Mouse (Mus musculus): ENCODE measurements around the gene Lpar2. TPM values are rescaled to one million over a fixed set of nuclear protein-coding genes. Genes with fewer than 3 reads are reported as not detected.

Gene Lpar2
- polyA plus RNA-seq, 3 experiments from 2014 or later, result 0.18 to 0.77 (median 0.51) TPM

GRCm38 (mm10) chr8:69808094-69808863 lies 13.9 kb upstream of the Lpar2 start, which contains the start of gene Gmip:
Gmip (plus strand) TSS chr8:69808679.
- peak; percentile 94 for ATAC-seq

DNA sequence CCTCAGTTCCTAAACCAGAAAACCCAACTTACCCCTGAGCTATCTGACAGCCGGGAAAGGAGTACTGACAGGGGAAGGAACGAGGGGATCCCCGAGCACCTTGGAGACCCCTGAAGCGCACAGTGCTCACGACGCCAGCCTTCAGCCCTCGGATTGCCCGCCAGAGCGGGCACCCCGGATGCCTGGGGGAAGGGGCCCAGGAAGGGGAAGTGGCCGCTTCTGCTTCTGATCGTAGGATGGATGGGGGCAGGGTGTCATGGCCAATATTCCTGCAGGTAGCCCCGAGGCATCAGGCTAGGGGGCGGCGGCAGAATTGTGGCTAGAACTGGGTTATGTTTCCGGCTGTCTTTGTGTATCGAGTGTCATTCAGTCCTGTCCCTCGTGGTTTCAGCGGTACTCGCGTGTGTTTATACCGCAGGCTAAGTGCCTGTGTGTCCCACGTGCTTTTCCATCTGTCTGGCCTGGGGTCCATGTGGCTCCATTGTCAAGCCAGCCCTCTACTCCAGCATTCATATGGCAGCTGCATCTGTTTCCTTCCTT lies 13.3 kb upstream of the Lpar2 start:
- peak; percentile 64 for ATAC-seq

DNA sequence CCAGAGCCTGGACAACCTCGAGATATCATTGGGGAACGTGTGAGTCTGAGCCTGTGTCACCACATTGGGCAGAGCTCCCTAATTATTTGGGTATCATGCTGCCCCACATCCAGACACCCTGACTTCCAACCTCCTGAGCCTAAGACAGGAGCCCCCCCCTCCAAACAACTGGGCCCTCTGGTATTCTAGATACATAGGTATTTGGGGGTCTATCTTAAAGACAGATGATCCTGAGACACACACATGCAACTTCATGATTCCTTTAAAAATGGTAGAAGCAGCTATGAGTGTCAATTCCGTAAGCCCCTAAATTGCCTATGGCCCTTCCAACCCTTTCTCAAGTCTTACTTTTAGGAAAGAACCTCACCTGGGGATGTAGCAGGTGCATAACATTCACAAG lies 12.4 kb upstream of the Lpar2 start:
- ATAC-seq, result no peak

DNA sequence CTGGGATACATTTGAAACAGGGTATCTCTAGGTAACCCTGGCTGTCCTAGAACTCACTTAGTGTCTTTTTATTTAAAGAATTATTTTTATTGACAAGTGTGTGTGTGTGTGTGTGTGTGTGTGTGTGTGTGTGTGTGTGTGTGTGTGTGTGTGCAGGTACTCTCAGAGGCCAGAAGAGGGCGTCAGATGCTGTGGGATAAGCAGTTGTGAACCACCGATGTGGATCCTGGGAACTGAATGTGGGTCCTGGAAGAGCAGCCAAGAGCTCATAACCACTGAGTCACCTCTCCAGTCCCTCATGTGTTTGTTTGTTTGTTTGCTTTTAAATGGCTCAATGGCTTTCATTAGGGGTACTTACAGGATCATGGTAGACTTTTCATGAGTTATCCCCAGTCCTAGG lies 7.3 kb upstream of the Lpar2 start:
- ATAC-seq, result no peak

DNA sequence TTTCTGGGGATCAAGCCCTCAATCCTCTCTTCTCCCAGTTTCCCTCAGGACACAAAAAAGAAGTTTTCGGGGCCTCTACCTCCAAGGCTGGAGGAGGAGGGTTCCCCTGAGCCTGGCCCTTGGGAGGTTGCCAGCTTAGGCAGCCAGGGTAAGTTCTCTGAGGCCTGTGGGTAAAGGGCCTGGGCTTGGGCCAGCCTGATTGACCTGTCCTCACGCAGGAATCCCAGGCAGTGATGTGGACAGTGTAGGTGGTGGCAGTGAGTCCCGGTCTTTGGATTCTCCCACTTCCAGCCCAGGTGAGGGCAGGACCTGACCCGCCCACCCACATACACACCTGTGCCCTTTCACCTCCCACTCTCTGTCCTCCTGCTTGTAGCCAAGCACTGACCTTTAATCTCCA lies 6.8 kb upstream of the Lpar2 start:
- ATAC-seq, result no peak

DNA sequence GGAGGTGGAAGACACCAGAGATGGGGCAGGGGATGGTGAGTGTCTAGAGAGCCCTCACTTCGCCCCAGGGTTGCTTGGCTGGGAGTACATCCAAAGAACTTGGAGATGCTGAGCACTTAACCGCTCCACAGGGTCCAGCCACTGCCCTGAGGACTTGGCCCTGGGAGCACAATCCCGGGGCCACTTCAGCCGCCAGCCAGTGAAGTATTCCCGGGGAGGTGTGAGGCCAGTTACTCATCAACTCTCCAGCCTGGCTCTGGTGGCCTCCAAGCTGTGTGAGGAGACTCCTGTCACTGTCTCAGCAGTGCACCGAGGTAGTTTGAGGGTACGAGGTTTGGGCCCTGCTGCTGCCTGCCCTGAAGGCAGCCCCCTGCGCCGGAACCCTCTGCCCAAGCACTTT lies 1.8 kb upstream of the Lpar2 start:
- ATAC-seq, result no peak

GRCm38 (mm10) chr8:69821971-69822385 lies 251 bp upstream of the Lpar2 start:
- peak; percentile 31 for ATAC-seq

DNA sequence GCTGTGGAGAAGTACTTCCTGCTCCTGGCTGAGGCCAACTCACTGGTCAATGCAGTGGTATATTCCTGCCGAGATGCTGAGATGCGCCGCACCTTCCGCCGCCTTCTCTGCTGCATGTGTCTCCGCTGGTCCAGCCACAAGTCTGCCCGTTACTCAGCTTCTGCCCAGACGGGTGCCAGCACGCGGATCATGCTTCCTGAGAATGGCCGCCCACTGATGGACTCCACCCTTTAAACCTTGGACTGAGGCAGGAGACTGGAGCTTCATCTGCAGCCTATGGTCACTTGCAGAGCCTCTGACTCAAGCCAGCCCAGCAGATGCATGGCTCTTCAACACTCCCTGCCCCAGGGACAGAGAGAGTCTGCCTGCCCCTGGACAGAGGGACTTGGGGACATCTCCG lies 4.1 kb downstream of the Lpar2 start:
- ATAC-seq, result no peak

GRCm38 (mm10) chr8:69832298-69832853 lies 10.1 kb downstream of the Lpar2 start, which contains the start of gene Pbx4:
Pbx4 (plus strand) TSS chr8:69832491.
- peak; percentile 96 for ATAC-seq

- ATAC-seq, result no peak
Observed at GRCm38 (mm10) chr8:69837057-69837682, 14.9 kb downstream of the Lpar2 start.

GRCm38 (mm10) chr8:69847167-69848065 lies 25.2 kb downstream of the Lpar2 start:
- no peak for ATAC-seq

DNA sequence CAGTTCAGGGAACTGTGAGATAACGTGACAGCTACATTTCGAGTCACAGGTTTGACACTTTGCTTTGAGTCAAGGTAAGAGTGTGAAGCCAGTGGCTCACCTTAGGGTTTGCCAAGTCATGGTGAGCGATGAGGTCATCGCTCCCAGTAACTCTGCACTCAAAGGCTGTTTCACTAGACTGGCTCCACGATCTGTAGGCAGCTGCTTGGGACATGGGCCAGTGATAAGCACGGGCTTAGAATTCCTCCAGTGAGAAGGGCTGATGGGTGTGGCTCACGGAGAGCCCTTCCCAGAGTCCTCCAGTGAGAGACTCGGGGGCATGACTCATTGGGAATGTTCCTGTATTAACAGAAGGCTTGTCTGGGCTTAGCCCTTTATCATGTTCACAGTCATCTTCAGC lies 26.7 kb downstream of the Lpar2 start:
- no peak for ATAC-seq

DNA sequence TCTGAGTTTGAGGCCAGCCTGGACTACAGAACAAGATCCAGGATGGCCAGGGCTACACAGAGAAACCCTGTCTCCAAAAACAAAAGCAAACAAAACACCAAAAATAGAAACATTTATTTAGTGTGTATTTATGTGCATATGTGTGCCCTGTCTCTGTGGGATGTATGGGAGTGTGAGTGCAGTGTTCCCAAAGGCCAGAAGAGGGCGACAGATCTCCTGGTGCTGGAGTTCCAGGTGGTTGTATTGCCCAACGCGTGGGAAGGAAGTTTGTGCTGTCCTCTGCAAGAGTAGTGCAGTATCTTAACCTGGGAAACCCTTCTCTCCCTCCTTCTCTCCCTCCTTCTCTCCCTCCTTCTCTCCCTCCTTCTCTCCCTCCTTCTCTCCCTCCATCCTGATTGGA lies 27.7 kb downstream of the Lpar2 start:
- ATAC-seq, result no peak

- ATAC-seq, result no peak
Observed at GRCm38 (mm10) chr8:69850926-69851506, 28.8 kb downstream of the Lpar2 start.

DNA sequence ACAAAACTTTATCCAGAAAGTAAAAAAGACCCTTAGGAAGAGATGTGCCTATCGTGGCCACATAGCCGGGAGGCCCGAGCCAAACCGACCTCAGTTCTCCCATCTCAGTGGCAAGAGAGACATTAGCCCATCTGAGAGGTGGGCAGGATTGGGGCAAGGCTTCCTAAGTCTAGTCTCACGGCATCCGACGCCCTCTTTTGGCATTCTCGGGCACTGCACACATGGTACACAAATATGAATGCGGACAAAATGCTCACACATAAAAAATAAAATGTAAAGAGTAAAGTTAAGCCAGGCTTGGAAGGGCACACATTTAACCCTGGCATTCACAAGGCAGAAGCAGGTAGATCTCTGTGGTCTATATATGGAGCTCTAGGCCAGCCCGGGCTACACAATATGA lies 31.6 kb downstream of the Lpar2 start:
- no peak for ATAC-seq

GRCm38 (mm10) chr8:69860807-69861206 lies 38.6 kb downstream of the Lpar2 start:
- ATAC-seq, result no peak

DNA sequence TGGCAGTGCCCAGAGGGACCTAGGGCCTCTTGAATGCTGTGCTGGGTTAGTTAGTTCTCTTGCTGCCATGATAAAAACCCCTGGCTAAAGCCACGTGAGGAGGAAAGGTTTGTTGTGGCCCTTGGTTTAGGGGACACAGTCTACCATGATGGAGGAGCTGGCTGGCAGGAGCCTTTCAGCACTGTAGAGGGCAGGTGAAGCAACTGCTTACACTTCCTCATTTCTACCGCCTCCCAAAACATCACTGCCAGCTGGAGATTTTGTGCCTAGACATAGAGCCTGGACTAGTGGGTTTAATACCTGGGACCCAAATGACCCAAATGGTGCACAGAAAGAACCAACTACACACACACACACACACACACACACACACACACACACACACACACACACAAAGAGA lies 39.0 kb downstream of the Lpar2 start:
- no peak for ATAC-seq

DNA sequence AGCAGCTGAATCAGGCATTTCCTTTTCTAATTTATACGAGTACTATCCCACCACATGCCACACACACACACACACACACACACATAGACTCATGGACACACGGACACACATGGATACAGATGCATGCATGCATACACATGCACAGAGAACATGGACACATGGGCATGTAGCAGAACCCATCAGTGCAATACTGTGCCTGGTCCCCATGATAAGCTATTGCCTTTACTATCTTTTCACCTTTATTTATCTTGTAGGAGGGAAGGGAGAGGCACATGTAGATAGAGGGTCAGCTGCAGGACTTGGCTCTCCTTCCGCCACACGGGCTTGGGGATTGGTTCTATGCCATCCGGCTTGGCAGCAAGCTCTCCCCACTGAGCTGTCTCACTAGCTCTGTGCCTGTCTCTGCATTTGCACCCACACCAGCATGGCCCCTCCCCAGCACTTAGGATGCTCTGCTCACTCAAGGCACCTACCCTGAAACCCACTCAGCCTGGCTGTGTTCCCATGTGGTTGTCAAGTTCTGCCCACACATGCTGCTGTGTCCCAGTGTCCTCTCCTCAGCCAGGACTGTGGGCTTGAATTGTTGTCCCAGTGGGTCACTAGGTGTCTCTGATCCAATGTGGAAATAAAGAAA lies 41.3 kb downstream of the Lpar2 start:
- ATAC-seq, result no peak

DNA sequence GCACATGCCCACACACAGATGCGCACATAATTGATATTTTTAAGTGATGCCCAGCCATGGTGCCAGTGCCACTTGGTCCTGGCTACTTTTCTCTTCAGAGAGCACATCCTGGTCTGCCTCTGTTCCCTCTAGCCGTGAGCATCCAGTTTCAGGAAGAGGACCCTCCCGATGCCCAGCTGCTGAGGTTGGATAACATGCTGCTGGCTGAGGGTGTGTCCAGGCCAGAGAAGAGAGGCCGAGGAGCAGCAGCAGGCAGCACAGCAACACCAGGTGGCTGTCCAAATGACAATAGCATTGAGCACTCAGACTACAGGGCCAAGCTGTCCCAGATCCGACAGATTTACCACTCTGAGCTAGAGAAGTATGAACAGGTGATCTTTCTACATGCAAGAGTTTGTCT lies 42.0 kb downstream of the Lpar2 start:
- ATAC-seq, result no peak

- ATAC-seq, result no peak
Observed at GRCm38 (mm10) chr8:69867696-69868326, 45.6 kb downstream of the Lpar2 start.

All from inflammation-experienced regulatory T-cells, adult 6 months (primary cell).